Mouse (Mus musculus): ENCODE measurements at regions not wholly inside any gene's neighbourhood (a gene's known extent, or its start where the extent isn't known, plus 50 kb on each side); places are given as distances from the start of the nearest gene placed in this dataset.
A peak's percentile ranks its signal among the peaks of the same experiment; 100 is the strongest.

- no peak for ATAC-seq (replicated peaks; ENCODE audit: low read depth, poor library complexity, severe bottlenecking)
Measured at GRCm38 (mm10) chr2:128333401-128334142, 207.7 kb downstream of the Bcl2l11 start.

- ATAC-seq (replicated peaks; ENCODE audit: low read depth, poor library complexity, severe bottlenecking) = peak; percentile 16
Measured at GRCm38 (mm10) chr2:128334143-128334470, 208.3 kb downstream of the Bcl2l11 start.

GRCm38 (mm10) chr2:128334757-128335500 lies 209.1 kb downstream of the Bcl2l11 start:
- ATAC-seq (replicated peaks; ENCODE audit: low read depth, poor library complexity, severe bottlenecking) = no peak

GRCm38 (mm10) chr2:128337192-128337591 lies 211.4 kb downstream of the Bcl2l11 start:
- peak; percentile 30 for ATAC-seq (replicated peaks; ENCODE audit: low read depth, poor library complexity, severe bottlenecking)

GRCm38 (mm10) chr2:128337791-128338190 lies 212.0 kb downstream of the Bcl2l11 start:
- no peak for ATAC-seq (replicated peaks; ENCODE audit: low read depth, poor library complexity, severe bottlenecking)

- ATAC-seq (replicated peaks; ENCODE audit: low read depth, poor library complexity, severe bottlenecking) = no peak
Measured at GRCm38 (mm10) chr2:128338474-128338873, 212.6 kb downstream of the Bcl2l11 start.

GRCm38 (mm10) chr2:128339061-128339642 lies 213.3 kb downstream of the Bcl2l11 start:
- peak; percentile 40 for ATAC-seq (replicated peaks; ENCODE audit: low read depth, poor library complexity, severe bottlenecking)

GRCm38 (mm10) chr2:128339643-128340487 lies 214.0 kb downstream of the Bcl2l11 start:
- no peak for ATAC-seq (replicated peaks; ENCODE audit: low read depth, poor library complexity, severe bottlenecking)

- no peak for ATAC-seq (replicated peaks; ENCODE audit: low read depth, poor library complexity, severe bottlenecking)
Measured at GRCm38 (mm10) chr2:128340631-128341240, 214.9 kb downstream of the Bcl2l11 start.

GRCm38 (mm10) chr2:128342212-128342611 lies 216.4 kb downstream of the Bcl2l11 start:
- peak; percentile 64 for ATAC-seq (replicated peaks; ENCODE audit: low read depth, poor library complexity, severe bottlenecking)

GRCm38 (mm10) chr2:128345557-128345956 lies 219.7 kb downstream of the Bcl2l11 start:
- no peak for ATAC-seq (replicated peaks; ENCODE audit: low read depth, poor library complexity, severe bottlenecking)

GRCm38 (mm10) chr2:128348556-128348955 lies 222.7 kb downstream of the Bcl2l11 start:
- ATAC-seq (replicated peaks; ENCODE audit: low read depth, poor library complexity, severe bottlenecking) = no peak

- ATAC-seq (replicated peaks; ENCODE audit: low read depth, poor library complexity, severe bottlenecking) = no peak
Measured at GRCm38 (mm10) chr2:128351405-128351804, 225.6 kb downstream of the Bcl2l11 start.

GRCm38 (mm10) chr2:128352533-128352932 lies 226.7 kb downstream of the Bcl2l11 start:
- ATAC-seq (replicated peaks; ENCODE audit: low read depth, poor library complexity, severe bottlenecking) = no peak

GRCm38 (mm10) chr2:128353457-128353856 lies 227.6 kb downstream of the Bcl2l11 start:
- ATAC-seq (replicated peaks; ENCODE audit: low read depth, poor library complexity, severe bottlenecking) = no peak

GRCm38 (mm10) chr2:128356326-128356725 lies 230.5 kb downstream of the Bcl2l11 start:
- no peak for ATAC-seq (replicated peaks; ENCODE audit: low read depth, poor library complexity, severe bottlenecking)

- no peak for ATAC-seq (replicated peaks; ENCODE audit: low read depth, poor library complexity, severe bottlenecking)
Measured at GRCm38 (mm10) chr2:128359106-128359505, 231.9 kb upstream of the Spdye4c start.

- ATAC-seq (replicated peaks; ENCODE audit: low read depth, poor library complexity, severe bottlenecking) = no peak
Measured at GRCm38 (mm10) chr2:128360517-128360916, 230.5 kb upstream of the Spdye4c start.

- no peak for ATAC-seq (replicated peaks; ENCODE audit: low read depth, poor library complexity, severe bottlenecking)
Measured at GRCm38 (mm10) chr2:128361436-128361835, 229.6 kb upstream of the Spdye4c start.

- peak; percentile 84 for ATAC-seq (replicated peaks; ENCODE audit: low read depth, poor library complexity, severe bottlenecking)
Measured at GRCm38 (mm10) chr2:128364161-128364560, 226.8 kb upstream of the Spdye4c start.
